ENCODE assay signal across 9 mouse cellular contexts in the genomic region with DNA sequence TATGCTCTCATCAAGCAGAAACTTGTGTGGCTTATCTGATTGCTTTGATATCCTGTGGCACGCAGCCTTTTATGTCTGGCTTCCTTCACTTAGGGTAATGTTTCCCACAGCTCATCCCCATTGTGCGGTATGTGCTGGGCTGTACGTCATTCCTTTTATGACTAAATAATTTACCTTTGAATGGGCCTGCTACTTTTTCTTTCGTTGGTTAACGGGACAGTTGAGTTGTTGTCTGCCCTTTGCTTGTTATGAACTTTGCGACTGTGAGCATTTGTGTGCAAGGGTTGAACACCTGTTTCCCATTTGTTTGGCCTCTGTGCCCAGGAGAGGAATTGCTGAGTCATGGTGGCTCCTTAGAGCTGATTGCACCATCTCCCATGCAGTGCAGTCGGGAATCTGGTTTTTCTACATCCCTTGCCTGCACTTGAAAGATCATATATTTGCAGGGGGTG. TPM values are rescaled to one million over a fixed set of nuclear protein-coding genes. Genes with fewer than 3 reads are reported as not detected.
A peak's percentile ranks its signal among the peaks of the same experiment; 100 is the strongest.
DNase-seq lines count a peak whose midpoint lies in the region; ATAC-seq and TF ChIP-seq lines count a peak whose summit lies in the region.
"Had no signal": no experiment of that assay in that cellular context is flagged by ENCODE, and none has a peak within 500 bp of the region (broad histone marks: within the 10 kb centered on the region; RNA-seq: fewer than 3 reads in every experiment).

No protein-coding gene starts in this region.

- DNase-seq in left cerebral cortex, adult 2 months (ENCODE audit: extremely low spot score in 1 of 2, low spot score in 2 of 2) = no peak
- no peak for DNase-seq in left cerebral cortex, adult 11 months (ENCODE audit: low spot score)
- DNase-seq in NIH3T3 (ENCODE audit: low read depth) = peak; percentile 93
- peak; percentile 37 for DNase-seq in induced T-regulatory cell, adult 2 months (ENCODE audit: low read depth)
- no peak for DNase-seq in ovary, postnatal 10 days (ENCODE audit: low spot score)
- DNase-seq in right cerebral cortex, postnatal 4 days = no peak

- peak overlapping the region; percentile 60 for H3K27ac ChIP-seq in left cerebral cortex, adult 2 months

- no peak for TF ChIP-seq CTCF in left cerebral cortex, adult 2 months (IDR thresholded peaks at IDR 0.05)

- intact Hi-C loops in left cerebral cortex, adult 2 months (cut with DNase I) = no loop called here

- no peak overlapping the region for H3K4me3 ChIP-seq in left cerebral cortex, adult 2 months

- peak; percentile 22; the same call in 1 of the 2 replicates for ATAC-seq in megakaryocyte progenitor cell, adult 5-6 weeks (replicated peaks; ENCODE audit: poor library complexity)
- ATAC-seq in frontal cortex, adult (ENCODE audit: low TSS enrichment) = no peak

RNA-seq across cellular contexts. Expression of a gene that starts 4.1 kb away (rescaled TPM):
- total RNA-seq in left cerebral cortex, adult 2 months (2021) = 100 to 1,000 TPM; 116 to 117 TPM
- total RNA-seq in megakaryocyte progenitor cell, adult 5-6 weeks (2015) = 5.9 and 6.1 TPM in 2 replicates
- total RNA-seq in megakaryocyte progenitor cell, adult 5-6 weeks (2017) = 4.7 and 6.6 TPM in 2 replicates

RNA-seq across cellular contexts. Expression of a gene that starts 14.6 kb away (rescaled TPM):
- 10 to 100 TPM; 54.9 to 61.1 TPM for total RNA-seq in left cerebral cortex, adult 2 months (2021)
- not detected in 2 replicates for total RNA-seq in megakaryocyte progenitor cell, adult 5-6 weeks (2015)
- not detected in 2 replicates for total RNA-seq in megakaryocyte progenitor cell, adult 5-6 weeks (2017)
- total RNA-seq: hematopoietic stem cell, adult 5-6 weeks had no signal

RNA-seq across cellular contexts. Expression of a gene that starts 15.9 kb away (rescaled TPM):
- total RNA-seq in left cerebral cortex, adult 2 months (2021) = 1 to 10 TPM; 4.4 to 5.1 TPM
- not detected in 2 replicates for total RNA-seq in megakaryocyte progenitor cell, adult 5-6 weeks (2015)
- total RNA-seq in megakaryocyte progenitor cell, adult 5-6 weeks (2017) = not detected in 2 replicates

RNA-seq across cellular contexts. Expression of a gene that starts 28.9 kb away (rescaled TPM):
- total RNA-seq in left cerebral cortex, adult 2 months (2021) = under 1 TPM; 0.49 to 0.50 TPM
- 0.44 and 1.2 TPM in 2 replicates for total RNA-seq in megakaryocyte progenitor cell, adult 5-6 weeks (2015)
- total RNA-seq in megakaryocyte progenitor cell, adult 5-6 weeks (2017) = 0.21 and 0.34 TPM in 2 replicates

RNA-seq across cellular contexts. Expression of a gene that starts 44.3 kb away (rescaled TPM):
- 10 to 100 TPM; 76.5 to 77.5 TPM for total RNA-seq in left cerebral cortex, adult 2 months (2021)
- total RNA-seq in megakaryocyte progenitor cell, adult 5-6 weeks (2015) = 60.4 and 64.5 TPM in 2 replicates
- 31.7 and 34.5 TPM in 2 replicates for total RNA-seq in megakaryocyte progenitor cell, adult 5-6 weeks (2017)

Comparison
In these comparisons a context has a peak if more than half of its experiments do, and no peak if none do; other contexts are left out.
1. DNase-seq: peak in NIH3T3 (single experiment) and induced T-regulatory cell, adult 2 months (single experiment); none in left cerebral cortex, adult 2 months (0 of 2), left cerebral cortex, adult 11 months (single experiment), ovary, postnatal 10 days (single experiment) and right cerebral cortex, postnatal 4 days (single experiment).
2. RNA of a gene that starts 4.1 kb away (total RNA-seq): 116 to 117 TPM in left cerebral cortex, adult 2 months; 4.7 to 6.6 TPM in megakaryocyte progenitor cell, adult 5-6 weeks; every median in the first group is over 10 times any median in the second.
3. RNA of a gene that starts 14.6 kb away (total RNA-seq): 54.9 to 61.1 TPM in left cerebral cortex, adult 2 months; not detected in megakaryocyte progenitor cell, adult 5-6 weeks; every median in the first group is over 10 times any median in the second.
4. RNA of a gene that starts 15.9 kb away (total RNA-seq): 4.4 to 5.1 TPM in left cerebral cortex, adult 2 months; not detected in megakaryocyte progenitor cell, adult 5-6 weeks; every median in the first group is over 4 times any median in the second.